Mouse (Mus musculus): ENCODE measurements at regions not wholly inside any gene's neighbourhood (a gene's known extent, or its start where the extent isn't known, plus 50 kb on each side); places are given as distances from the start of the nearest gene placed in this dataset.

DNA sequence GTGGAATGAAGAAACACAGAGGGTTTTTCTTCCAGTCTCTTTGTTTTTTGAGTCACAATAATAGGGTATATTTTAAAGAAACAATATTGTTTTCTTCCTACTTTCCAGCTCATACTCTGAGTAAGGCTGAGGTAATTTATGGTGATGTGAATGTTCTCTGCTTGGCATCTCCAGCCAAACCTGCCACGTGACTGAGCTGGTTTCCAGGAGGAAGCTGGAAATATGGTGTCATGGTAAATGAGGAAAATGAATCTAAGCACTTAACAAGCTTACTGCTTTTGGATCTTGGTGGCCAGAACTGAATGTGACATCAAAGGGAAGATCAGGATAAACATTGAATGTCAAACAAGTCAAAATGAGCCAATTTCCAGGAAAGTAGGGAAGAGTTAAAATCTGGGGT lies 215.8 kb upstream of the Sp8 start:
- no peak overlapping the region for H3K4me3 ChIP-seq (ENCODE audit: low read depth, low read length)
- TF ChIP-seq GATA1 (IDR thresholded peaks at IDR 0.05; ENCODE audit: borderline replicate concordance, low read length), result no peak
- TF ChIP-seq GATA2 (IDR thresholded peaks at IDR 0.05; ENCODE audit: borderline replicate concordance, low read depth, low read length), result no peak
- no peak for TF ChIP-seq POLR2AphosphoS5 (IDR thresholded peaks at IDR 0.05; ENCODE audit: insufficient replicate concordance, low read depth, low read length)
- TF ChIP-seq CTCF (IDR thresholded peaks at IDR 0.05; ENCODE audit: low read depth, low read length), result no peak
- no peak for TF ChIP-seq TAL1 (conservative IDR thresholded peaks at IDR 0.05; ENCODE audit: low read depth, low read length)
- no peaks in the 10 kb centered on the region for H3K36me3 ChIP-seq (replicated peaks)
- ATAC-seq (ENCODE audit: extremely low read depth, insufficient number of reproducible peaks, low FRiP score, poor library complexity, severe bottlenecking) (no peak), DNase-seq (ENCODE audit: low spot score) (no peak)
- H3K27me3 ChIP-seq (ENCODE audit: insufficient read depth, low read length), result no peaks in the 10 kb centered on the region
- no peaks in the 10 kb centered on the region for H3K4me1 ChIP-seq (ENCODE audit: insufficient read depth, low read depth, low read length)
- no peaks in the 10 kb centered on the region for H3K9me3 ChIP-seq (replicated peaks)

GRCm38 (mm10) chr12:118621697-118622485 lies 224.2 kb upstream of the Sp8 start:
- ATAC-seq (ENCODE audit: extremely low read depth, insufficient number of reproducible peaks, low FRiP score, poor library complexity, severe bottlenecking), result no peak
- no peak for DNase-seq (ENCODE audit: low spot score)
- no peaks in the 10 kb centered on the region for H3K4me1 ChIP-seq (ENCODE audit: insufficient read depth, low read depth, low read length)
- no peaks in the 10 kb centered on the region for H3K27me3 ChIP-seq (ENCODE audit: insufficient read depth, low read length)
- TF ChIP-seq TAL1 (conservative IDR thresholded peaks at IDR 0.05; ENCODE audit: low read depth, low read length), result no peak
- no peak for TF ChIP-seq GATA1 (IDR thresholded peaks at IDR 0.05; ENCODE audit: borderline replicate concordance, low read length)
- TF ChIP-seq GATA2 (IDR thresholded peaks at IDR 0.05; ENCODE audit: borderline replicate concordance, low read depth, low read length), result no peak
- no peak for TF ChIP-seq CTCF (IDR thresholded peaks at IDR 0.05; ENCODE audit: low read depth, low read length)
- TF ChIP-seq POLR2AphosphoS5 (IDR thresholded peaks at IDR 0.05; ENCODE audit: insufficient replicate concordance, low read depth, low read length), result no peak
- no peaks in the 10 kb centered on the region for H3K36me3 ChIP-seq (replicated peaks)
- no peaks in the 10 kb centered on the region for H3K9me3 ChIP-seq (replicated peaks)
- H3K4me3 ChIP-seq (ENCODE audit: low read depth, low read length), result no peak overlapping the region

DNA sequence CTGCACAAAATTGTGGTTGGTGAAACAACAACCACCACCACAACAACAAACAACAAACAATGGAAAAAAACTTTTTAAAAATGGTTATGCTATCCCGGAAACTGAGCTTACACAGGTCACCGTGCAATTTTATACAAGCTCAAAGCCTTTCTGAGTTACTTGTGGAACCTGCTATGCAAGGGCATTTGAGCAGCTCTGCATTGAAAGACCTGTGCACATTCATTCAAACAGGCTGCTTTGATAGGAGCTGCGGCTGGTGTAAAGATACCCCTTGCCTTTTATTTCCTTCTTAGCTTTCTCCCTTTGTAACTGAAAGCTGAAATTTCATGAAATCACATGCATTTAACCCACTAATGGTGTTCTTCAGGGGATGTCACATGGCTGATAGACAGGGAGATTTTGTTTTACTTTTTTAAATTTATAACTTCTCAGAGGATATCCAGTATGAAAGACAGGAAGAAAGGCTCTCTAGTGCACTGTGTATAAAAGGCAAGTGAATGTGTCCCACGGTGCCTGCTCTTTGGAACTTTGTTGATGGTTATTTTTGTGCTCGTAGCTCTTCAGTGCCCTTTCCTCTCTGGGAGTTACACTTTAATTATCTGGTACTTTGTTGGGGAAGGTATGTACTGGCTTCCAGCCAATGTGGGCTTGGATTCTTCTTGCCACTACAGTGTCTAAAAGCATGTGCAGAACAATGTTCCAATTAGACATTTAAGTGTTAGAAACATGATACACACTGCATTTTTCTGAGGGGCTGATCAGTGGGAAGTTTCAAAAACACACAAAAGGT lies 225.1 kb upstream of the Sp8 start:
- Histone ChIP-seq H3K27me3 (ENCODE audit: insufficient read depth, low read length) (no peaks in the 10 kb centered on the region), H3K36me3 (replicated peaks) (no peaks in the 10 kb centered on the region), H3K9me3 (replicated peaks) (no peaks in the 10 kb centered on the region), H3K4me3 (ENCODE audit: low read depth, low read length) (no peak overlapping the region), H3K4me1 (ENCODE audit: insufficient read depth, low read depth, low read length) (no peaks in the 10 kb centered on the region)
- no peak for ATAC-seq (ENCODE audit: extremely low read depth, insufficient number of reproducible peaks, low FRiP score, poor library complexity, severe bottlenecking)
- TF ChIP-seq TAL1 (conservative IDR thresholded peaks at IDR 0.05; ENCODE audit: low read depth, low read length) (no peak), GATA1 (IDR thresholded peaks at IDR 0.05; ENCODE audit: borderline replicate concordance, low read length) (no peak), POLR2AphosphoS5 (IDR thresholded peaks at IDR 0.05; ENCODE audit: insufficient replicate concordance, low read depth, low read length) (no peak), GATA2 (IDR thresholded peaks at IDR 0.05; ENCODE audit: borderline replicate concordance, low read depth, low read length) (no peak), CTCF (IDR thresholded peaks at IDR 0.05; ENCODE audit: low read depth, low read length) (no peak)
- DNase-seq (ENCODE audit: low spot score), result no peak

DNA sequence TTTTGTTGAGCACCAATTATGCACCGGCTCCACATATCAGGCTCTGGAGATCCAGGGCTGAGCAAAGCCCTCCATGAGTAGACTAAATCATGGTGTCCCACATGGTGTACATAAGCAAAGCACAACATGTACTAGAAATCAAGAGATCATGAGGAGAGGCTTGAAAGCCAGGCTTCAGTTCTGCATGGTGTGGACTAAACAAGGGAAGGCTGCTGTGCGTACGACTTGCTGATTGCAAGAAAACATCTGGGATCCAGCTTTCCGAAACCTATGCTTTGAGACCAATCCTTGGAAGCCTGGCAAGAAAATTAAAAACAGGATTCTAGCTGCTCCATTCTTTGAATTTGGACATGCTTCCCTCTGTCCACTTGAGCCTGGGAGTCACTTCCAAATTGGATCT lies 249.1 kb upstream of the Sp8 start:
- Histone ChIP-seq H3K4me3 (ENCODE audit: low read depth, low read length) (no peak overlapping the region), H3K9me3 (replicated peaks) (no peaks in the 10 kb centered on the region), H3K36me3 (replicated peaks) (no peaks in the 10 kb centered on the region), H3K4me1 (ENCODE audit: insufficient read depth, low read depth, low read length) (no peaks in the 10 kb centered on the region), H3K27me3 (ENCODE audit: insufficient read depth, low read length) (no peaks in the 10 kb centered on the region)
- DNase-seq (ENCODE audit: low spot score) (no peak), ATAC-seq (ENCODE audit: extremely low read depth, insufficient number of reproducible peaks, low FRiP score, poor library complexity, severe bottlenecking) (no peak)
- no peak for TF ChIP-seq POLR2AphosphoS5 (IDR thresholded peaks at IDR 0.05; ENCODE audit: insufficient replicate concordance, low read depth, low read length)
- TF ChIP-seq CTCF (IDR thresholded peaks at IDR 0.05; ENCODE audit: low read depth, low read length), result no peak
- no peak for TF ChIP-seq GATA2 (IDR thresholded peaks at IDR 0.05; ENCODE audit: borderline replicate concordance, low read depth, low read length)
- no peak for TF ChIP-seq TAL1 (conservative IDR thresholded peaks at IDR 0.05; ENCODE audit: low read depth, low read length)
- TF ChIP-seq GATA1 (IDR thresholded peaks at IDR 0.05; ENCODE audit: borderline replicate concordance, low read length), result no peak

GRCm38 (mm10) chr12:118594781-118595574 lies 251.2 kb upstream of the Sp8 start:
- H3K36me3 ChIP-seq (replicated peaks), result no peaks in the 10 kb centered on the region
- ATAC-seq (ENCODE audit: extremely low read depth, insufficient number of reproducible peaks, low FRiP score, poor library complexity, severe bottlenecking), result no peak

More at GRCm38 (mm10) chr12:118594781-118595574, 251.2 kb upstream of the Sp8 start:
- no peaks in the 10 kb centered on the region for H3K27me3 ChIP-seq (ENCODE audit: insufficient read depth, low read length)
- TF ChIP-seq GATA2 (IDR thresholded peaks at IDR 0.05; ENCODE audit: borderline replicate concordance, low read depth, low read length) (no peak), TAL1 (conservative IDR thresholded peaks at IDR 0.05; ENCODE audit: low read depth, low read length) (no peak), POLR2AphosphoS5 (IDR thresholded peaks at IDR 0.05; ENCODE audit: insufficient replicate concordance, low read depth, low read length) (no peak), CTCF (IDR thresholded peaks at IDR 0.05; ENCODE audit: low read depth, low read length) (no peak), GATA1 (IDR thresholded peaks at IDR 0.05; ENCODE audit: borderline replicate concordance, low read length) (no peak)
- H3K4me1 ChIP-seq (ENCODE audit: insufficient read depth, low read depth, low read length), result no peaks in the 10 kb centered on the region
- no peaks in the 10 kb centered on the region for H3K9me3 ChIP-seq (replicated peaks)
- H3K4me3 ChIP-seq (ENCODE audit: low read depth, low read length), result no peak overlapping the region
- no peak for DNase-seq (ENCODE audit: low spot score)
